Mouse (Mus musculus) midbrain, embryonic 14.5 days (tissue): Measurements from ENCODE around the gene Tanc1. TPM values are rescaled to one million over a fixed set of nuclear protein-coding genes. Genes with fewer than 3 reads are reported as not detected.

Experiments
- ATAC-seq: fragments of 200-750 bp; cut with Nextera tagmentation; 2 replicates; pipeline ENCODE4 v1.8.0; 2017; ENCODE audit warnings: moderate number of reproducible peaks, moderate library complexity; ENCODE audit not compliant: low FRiP score, low TSS enrichment
- DNase-seq: peaks from one replicate; pipeline ENCODE4 v3.0.0-alpha.2; 2015
- H3K27ac ChIP-seq: fragments of 300-500 bp; sonication (generic); replicated peaks from 2 replicates; pipeline ENCODE4 v1.5.1; 2014; ENCODE audit warnings: mild to moderate bottlenecking, low read depth, low read length, moderate library complexity
- H3K27me3 ChIP-seq: fragments of 300-500 bp; sonication (generic); 2 replicates; pipeline ENCODE4 v1.6.1; 2014; ENCODE audit warnings: low read length, control low read depth, mixed read lengths; ENCODE audit not compliant: control insufficient read depth, insufficient read depth
- H3K36me3 ChIP-seq: fragments of 300-500 bp; sonication (generic); 2 replicates; pipeline ENCODE4 v1.6.1; 2014; ENCODE audit warnings: low read length, control low read depth; ENCODE audit not compliant: control insufficient read depth, insufficient read depth
- H3K4me1 ChIP-seq: fragments of 300-500 bp; sonication (generic); 2 replicates; pipeline ENCODE4 v1.6.1; 2014; ENCODE audit warnings: mild to moderate bottlenecking, antibody characterized with exemption, low read length, control low read depth; ENCODE audit not compliant: control insufficient read depth, insufficient read depth
- H3K4me2 ChIP-seq: fragments of 300-500 bp; sonication (generic); 2 replicates; pipeline ENCODE4 v1.6.1; 2014; ENCODE audit warnings: mild to moderate bottlenecking, low read length, moderate library complexity
- H3K4me3 ChIP-seq: fragments of 300-500 bp; sonication (generic); replicated peaks from 2 replicates; pipeline ENCODE4 v1.5.1; 2014; ENCODE audit warnings: low read depth, low read length
- H3K9ac ChIP-seq: fragments of 300-500 bp; sonication (generic); replicated peaks from 2 replicates; pipeline ENCODE4 v1.6.1; 2014; ENCODE audit warnings: mild to moderate bottlenecking, low read length, moderate library complexity
- H3K9me3 ChIP-seq: fragments of 300-500 bp; sonication (generic); 2 replicates; pipeline ENCODE4 v1.6.1; 2016; ENCODE audit warnings: low read length, control low read depth, mixed read lengths; ENCODE audit not compliant: control insufficient read depth
- WGBS: fragments of 180-500 bp; shearing (Covaris S2); extraction: QIAGEN DNeasy Blood & Tissue Kit; methylation state at CpG from one replicate; pipeline ENCODE4 v1.1.7; 2014; 5-methylcytosine and 5-hydroxymethylcytosine counted together
- polyA plus RNA-seq: library from polyadenylated mRNA; unstranded; fragments of >200 nt; fragmentation: Nextera tagmentation; extraction: Ambion mirVana; gene quantifications from 2 replicates; pipeline ENCODE4 v1.2.1, GENCODE M21; 2014

Tanc1 gene
- polyA plus RNA-seq, 1 experiment from 2014 or later: 5.5 TPM

- 0 out of 2 replicates have a peak, but pooled peaks cover 8% of the 10 kb centered on the region for H3K4me1 ChIP-seq
- no peaks in the 10 kb centered on the region for H3K36me3 ChIP-seq
- no peak overlapping the region for H3K4me3 ChIP-seq
- no peak overlapping the region for H3K4me2 ChIP-seq
- no peaks in the 10 kb centered on the region for H3K9me3 ChIP-seq
- ATAC-seq (no peak), DNase-seq (no peak)
- H3K27ac ChIP-seq: no peak overlapping the region
- no peak overlapping the region for H3K9ac ChIP-seq
- H3K27me3 ChIP-seq: no peaks in the 10 kb centered on the region
- WGBS: 53% methylated on average over 24 of the region's 24 CpGs
Observed at GRCm38 (mm10) chr2:59718601-59719416, 107.0 kb downstream of the Tanc1 start.

- H3K4me3 ChIP-seq: no peak overlapping the region
- no peak overlapping the region for H3K4me2 ChIP-seq
- no peak overlapping the region for H3K9ac ChIP-seq
- H3K9me3 ChIP-seq: no peaks in the 10 kb centered on the region
- 0 out of 2 replicates have a peak, but pooled peaks cover 8% of the 10 kb centered on the region for H3K4me1 ChIP-seq
- ATAC-seq (no peak), DNase-seq (no peak)
- no peak overlapping the region for H3K27ac ChIP-seq
- 80% methylated on average over 4 of the region's 4 CpGs for WGBS
- no peaks in the 10 kb centered on the region for H3K36me3 ChIP-seq
- no peaks in the 10 kb centered on the region for H3K27me3 ChIP-seq
Observed at GRCm38 (mm10) chr2:59719831-59720230, 108.0 kb downstream of the Tanc1 start.

- Histone ChIP-seq H3K36me3 (no peaks in the 10 kb centered on the region), H3K4me2 (no peak overlapping the region), H3K9me3 (no peaks in the 10 kb centered on the region), H3K4me1 (0 out of 2 replicates have a peak, but pooled peaks cover 8% of the 10 kb centered on the region), H3K27me3 (no peaks in the 10 kb centered on the region), H3K9ac (no peak overlapping the region), H3K27ac (no peak overlapping the region), H3K4me3 (no peak overlapping the region)
- DNase-seq: no peak
- ATAC-seq: no peak
- 13% methylated on average over 8 of the region's 8 CpGs for WGBS
Observed at GRCm38 (mm10) chr2:59721119-59721518, 109.3 kb downstream of the Tanc1 start.

- Histone ChIP-seq H3K4me2 (no peak overlapping the region), H3K27me3 (no peaks in the 10 kb centered on the region), H3K9ac (no peak overlapping the region), H3K36me3 (no peaks in the 10 kb centered on the region), H3K4me3 (no peak overlapping the region), H3K27ac (no peak overlapping the region), H3K4me1 (0 out of 2 replicates have a peak, but pooled peaks cover 8% of the 10 kb centered on the region), H3K9me3 (no peaks in the 10 kb centered on the region)
- WGBS: 49% methylated on average over 5 of the region's 5 CpGs
- DNase-seq (no peak), ATAC-seq (no peak)
Observed at GRCm38 (mm10) chr2:59721758-59722157, 109.9 kb downstream of the Tanc1 start.

GRCm38 (mm10) chr2:59723311-59723710 lies 111.5 kb downstream of the Tanc1 start:
- H3K4me3 ChIP-seq: no peak overlapping the region
- H3K9me3 ChIP-seq: no peaks in the 10 kb centered on the region
- H3K27me3 ChIP-seq: no peaks in the 10 kb centered on the region
- H3K36me3 ChIP-seq: no peaks in the 10 kb centered on the region
- H3K9ac ChIP-seq: no peak overlapping the region
- DNase-seq (no peak), ATAC-seq (no peak)
- no peak overlapping the region for H3K27ac ChIP-seq
- no peak overlapping the region for H3K4me2 ChIP-seq
- 89% methylated on average over 5 of the region's 5 CpGs for WGBS
- H3K4me1 ChIP-seq: 0 out of 2 replicates have a peak, but pooled peaks cover 8% of the 10 kb centered on the region

- 71% methylated on average over 14 of the region's 14 CpGs for WGBS
- DNase-seq: peak; percentile 55
- Histone ChIP-seq H3K36me3 (no peaks in the 10 kb centered on the region), H3K9ac (no peak overlapping the region), H3K27me3 (no peaks in the 10 kb centered on the region), H3K27ac (no peak overlapping the region), H3K4me3 (no peak overlapping the region), H3K9me3 (no peaks in the 10 kb centered on the region), H3K4me2 (no peak overlapping the region), H3K4me1 (0 out of 2 replicates have a peak, but pooled peaks cover 3% of the 10 kb centered on the region)
- ATAC-seq: no peak
Observed at GRCm38 (mm10) chr2:59725518-59726185, 113.8 kb downstream of the Tanc1 start.

- no peak overlapping the region for H3K4me3 ChIP-seq
- H3K9me3 ChIP-seq: no peaks in the 10 kb centered on the region
- ATAC-seq (no peak), DNase-seq (no peak)
- WGBS: 93% methylated on average over 3 of the region's 3 CpGs
- no peak overlapping the region for H3K9ac ChIP-seq
- no peak overlapping the region for H3K27ac ChIP-seq
- H3K4me2 ChIP-seq: no peak overlapping the region
- H3K4me1 ChIP-seq: 0 out of 2 replicates have a peak, but pooled peaks cover 7% of the 10 kb centered on the region
- H3K36me3 ChIP-seq: no peaks in the 10 kb centered on the region
- H3K27me3 ChIP-seq: no peaks in the 10 kb centered on the region
Observed at GRCm38 (mm10) chr2:59731831-59732230, 120.0 kb downstream of the Tanc1 start.

GRCm38 (mm10) chr2:59733410-59733809 lies 121.6 kb downstream of the Tanc1 start:
- Histone ChIP-seq H3K27me3 (no peaks in the 10 kb centered on the region), H3K27ac (no peak overlapping the region), H3K9ac (no peak overlapping the region), H3K36me3 (no peaks in the 10 kb centered on the region), H3K4me2 (no peak overlapping the region), H3K9me3 (no peaks in the 10 kb centered on the region), H3K4me3 (no peak overlapping the region), H3K4me1 (0 out of 2 replicates have a peak, but pooled peaks cover 9% of the 10 kb centered on the region)
- DNase-seq (no peak), ATAC-seq (no peak)
- 85% methylated on average over 5 of the region's 5 CpGs for WGBS
